ENCODE assay signal across 8 mouse cellular contexts in the genomic region with DNA sequence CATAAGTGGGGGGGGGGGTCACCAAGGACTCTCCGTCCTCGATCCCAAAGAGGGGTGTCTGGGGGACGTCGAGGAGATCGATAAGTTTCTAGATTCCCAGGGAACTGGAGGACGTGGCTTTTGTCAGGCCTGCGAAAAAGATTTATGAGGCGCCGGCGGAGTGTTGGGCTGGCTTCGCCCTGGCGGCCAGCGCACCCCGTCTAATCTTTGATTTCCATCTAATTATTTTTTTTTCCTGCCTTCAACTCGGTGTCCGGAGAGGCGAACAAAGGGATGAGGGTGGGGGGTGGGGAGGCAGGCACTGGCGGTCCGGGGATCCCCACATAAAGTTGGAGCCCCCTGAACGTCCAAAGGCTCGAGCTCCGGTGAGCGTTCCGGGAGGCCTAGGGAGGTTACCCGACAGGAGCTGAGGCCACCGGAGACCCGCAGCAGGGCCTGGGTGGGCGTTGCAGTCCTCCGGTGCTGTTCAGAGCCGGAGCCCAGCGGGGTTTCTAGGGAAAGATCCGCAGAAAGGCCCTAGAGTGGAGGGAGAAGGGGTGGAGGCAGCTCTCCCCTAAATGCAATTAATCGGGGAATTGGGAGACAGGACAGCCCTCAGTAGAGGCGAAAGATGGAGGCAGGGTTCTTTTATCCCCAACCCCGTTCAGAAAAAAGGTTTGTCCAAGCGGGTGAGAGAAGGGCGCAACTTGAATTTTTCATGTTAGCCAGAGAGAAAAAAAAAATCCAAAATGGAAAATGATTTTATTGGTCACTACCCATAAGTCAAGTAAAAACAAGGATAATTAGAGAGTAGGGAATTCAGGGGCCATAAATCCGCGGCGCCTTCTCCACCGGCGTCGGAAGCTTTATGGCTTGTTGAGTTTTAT. TPM values are rescaled to one million over a fixed set of nuclear protein-coding genes. Genes with fewer than 3 reads are reported as not detected.
DNase-seq lines count a peak whose midpoint lies in the region; ATAC-seq and TF ChIP-seq lines count a peak whose summit lies in the region.

No protein-coding gene starts in this region.

- no peak for TF ChIP-seq CTCF in lung, embryonic 14.5 days (IDR thresholded peaks at IDR 0.05; ENCODE audit: low read depth)

- peaks cover 31% of the 10 kb centered on the region for H3K4me1 ChIP-seq in forebrain, embryonic 11.5 days (replicated peaks; ENCODE audit: control insufficient read depth, insufficient read depth, low read length)
- peaks cover 50% of the 10 kb centered on the region for H3K4me1 ChIP-seq in intestine, embryonic 16.5 days (ENCODE audit: control insufficient read depth, insufficient read depth, low read length)
- peaks cover 31% of the 10 kb centered on the region for H3K4me1 ChIP-seq in lung, embryonic 14.5 days (ENCODE audit: insufficient read depth)
- H3K4me1 ChIP-seq in stomach, embryonic 14.5 days (ENCODE audit: control insufficient read depth, insufficient read depth, low read length) = peaks cover 55% of the 10 kb centered on the region

- peak overlapping the region; percentile 98 for H3K4me2 ChIP-seq in forebrain, embryonic 11.5 days (ENCODE audit: low read depth, low read length, severe bottlenecking)
- peak overlapping the region; percentile 84 for H3K4me2 ChIP-seq in intestine, embryonic 16.5 days (ENCODE audit: low read depth, low read length)
- peak overlapping the region; percentile 99 for H3K4me2 ChIP-seq in lung, embryonic 14.5 days
- H3K4me2 ChIP-seq in stomach, embryonic 14.5 days (replicated peaks; ENCODE audit: low read depth, low read length) = peak overlapping the region; percentile 94

- DNase-seq in ovary, postnatal 14 days (ENCODE audit: low spot score) = peak; percentile 22
- no peak for DNase-seq in ovary, postnatal 36 days (ENCODE audit: low spot score)
- DNase-seq in forebrain, embryonic 11.5 days (ENCODE audit: low spot score) = peak; percentile 76
- DNase-seq in lung, embryonic 14.5 days = peak; percentile 78
- DNase-seq in right cerebral cortex, postnatal 4 days = no peak
- no peak for DNase-seq in adipocyte (ENCODE audit: low spot score)

- under 1% methylated on average over 43 of the region's 43 CpGs for WGBS in forebrain, embryonic 11.5 days
- 2% methylated on average over 43 of the region's 43 CpGs for WGBS in intestine, embryonic 16.5 days
- under 1% methylated on average over 43 of the region's 43 CpGs for WGBS in lung, embryonic 14.5 days
- WGBS in stomach, embryonic 14.5 days = 1% methylated on average over 43 of the region's 43 CpGs

- peak overlapping the region; percentile 94 for H3K4me3 ChIP-seq in forebrain, embryonic 11.5 days (ENCODE audit: low read depth, low read length)
- H3K4me3 ChIP-seq in intestine, embryonic 16.5 days (ENCODE audit: low read length) = peak overlapping the region; percentile 91
- H3K4me3 ChIP-seq in lung, embryonic 14.5 days (ENCODE audit: low read depth, low read length) = peak overlapping the region; percentile 92
- peak overlapping the region; percentile 66 for H3K4me3 ChIP-seq in stomach, embryonic 14.5 days (ENCODE audit: low read depth, low read length)

- ATAC-seq in forebrain, embryonic 11.5 days (replicated peaks; ENCODE audit: low FRiP score) = no peak
- no peak for ATAC-seq in intestine, embryonic 16.5 days
- ATAC-seq in lung, embryonic 14.5 days (ENCODE audit: insufficient read depth) = no peak
- no peak for ATAC-seq in stomach, embryonic 14.5 days (ENCODE audit: insufficient number of reproducible peaks, insufficient read depth, low FRiP score, low read depth)

- H3K9ac ChIP-seq in forebrain, embryonic 11.5 days (ENCODE audit: low read length) = peak overlapping the region; percentile 99
- H3K9ac ChIP-seq in intestine, embryonic 16.5 days (ENCODE audit: low read depth, low read length) = peak overlapping the region; percentile 98
- H3K9ac ChIP-seq in lung, embryonic 14.5 days = peak overlapping the region; percentile 98
- H3K9ac ChIP-seq in stomach, embryonic 14.5 days (replicated peaks; ENCODE audit: low read depth, low read length) = peak overlapping the region; percentile 99

- peak overlapping the region; percentile 95 for H3K27ac ChIP-seq in forebrain, embryonic 11.5 days (ENCODE audit: low read depth, low read length)
- peak overlapping the region; percentile 75 for H3K27ac ChIP-seq in intestine, embryonic 16.5 days (ENCODE audit: low read length)
- H3K27ac ChIP-seq in lung, embryonic 14.5 days (ENCODE audit: low read depth) = peak overlapping the region; percentile 98
- H3K27ac ChIP-seq in stomach, embryonic 14.5 days (ENCODE audit: low read length) = peak overlapping the region; percentile 97

- H3K27me3 ChIP-seq in forebrain, embryonic 11.5 days (ENCODE audit: control insufficient read depth, insufficient read depth, low read length) = no peaks in the 10 kb centered on the region
- H3K27me3 ChIP-seq in intestine, embryonic 16.5 days (replicated peaks; ENCODE audit: control insufficient read depth, insufficient read depth, low read length) = no peaks in the 10 kb centered on the region
- no peaks in the 10 kb centered on the region for H3K27me3 ChIP-seq in lung, embryonic 14.5 days (ENCODE audit: insufficient read depth, low read length)
- H3K27me3 ChIP-seq in stomach, embryonic 14.5 days (ENCODE audit: control insufficient read depth, insufficient read depth, low read length) = no peaks in the 10 kb centered on the region

- no peaks in the 10 kb centered on the region for H3K9me3 ChIP-seq in forebrain, embryonic 11.5 days (ENCODE audit: control insufficient read depth, low read length)
- no peaks in the 10 kb centered on the region for H3K9me3 ChIP-seq in intestine, embryonic 16.5 days (ENCODE audit: control insufficient read depth, low read length)
- no peaks in the 10 kb centered on the region for H3K9me3 ChIP-seq in lung, embryonic 14.5 days (ENCODE audit: low read depth, low read length)
- H3K9me3 ChIP-seq in stomach, embryonic 14.5 days (ENCODE audit: control insufficient read depth, low read depth, low read length) = no peaks in the 10 kb centered on the region

- H3K36me3 ChIP-seq in forebrain, embryonic 11.5 days (ENCODE audit: control insufficient read depth, insufficient read depth, low read length) = no peaks in the 10 kb centered on the region
- H3K36me3 ChIP-seq in intestine, embryonic 16.5 days (ENCODE audit: control insufficient read depth, insufficient read depth, low read length) = no peaks in the 10 kb centered on the region
- H3K36me3 ChIP-seq in lung, embryonic 14.5 days (ENCODE audit: insufficient read depth) = peaks cover 30% of the 10 kb centered on the region; the same call in 1 of the 2 replicates
- 0 out of 2 replicates have a peak, but pooled peaks cover 4% of the 10 kb centered on the region for H3K36me3 ChIP-seq in stomach, embryonic 14.5 days (ENCODE audit: control insufficient read depth, insufficient read depth, low read length)

RNA-seq across cellular contexts. Expression of a gene that starts 36.3 kb away (rescaled TPM):
- 58.3 and 68.2 TPM in 2 replicates for polyA plus RNA-seq in forebrain, embryonic 11.5 days (2014; fragmentation: Nextera tagmentation; extraction: Ambion mirVana)
- 84.6 and 91.4 TPM in 2 replicates for polyA plus RNA-seq in intestine, embryonic 16.5 days (2015; fragmentation: Nextera tagmentation; extraction: Ambion mirVana)
- 77.2 and 83.9 TPM in 2 replicates for polyA plus RNA-seq in lung, embryonic 14.5 days (2014; fragmentation: Nextera tagmentation; extraction: Ambion mirVana)
- polyA plus RNA-seq in stomach, embryonic 14.5 days (2014; fragmentation: Nextera tagmentation; extraction: Ambion mirVana) = 68.4 and 71.1 TPM in 2 replicates

RNA-seq across cellular contexts. Expression of a gene that starts 45.3 kb away (rescaled TPM):
- polyA plus RNA-seq in forebrain, embryonic 11.5 days (2014; fragmentation: Nextera tagmentation; extraction: Ambion mirVana) = 25.2 and 30.3 TPM in 2 replicates
- polyA plus RNA-seq in intestine, embryonic 16.5 days (2015; fragmentation: Nextera tagmentation; extraction: Ambion mirVana) = 4.9 and 5.7 TPM in 2 replicates
- 14.3 and 15.6 TPM in 2 replicates for polyA plus RNA-seq in lung, embryonic 14.5 days (2014; fragmentation: Nextera tagmentation; extraction: Ambion mirVana)
- polyA plus RNA-seq in stomach, embryonic 14.5 days (2014; fragmentation: Nextera tagmentation; extraction: Ambion mirVana) = 12.2 and 13.4 TPM in 2 replicates

Comparison
In these comparisons a context has a peak if more than half of its experiments do, and no peak if none do; other contexts are left out.
1. DNase-seq: peak in ovary, postnatal 14 days (single experiment), forebrain, embryonic 11.5 days (single experiment) and lung, embryonic 14.5 days (single experiment); none in ovary, postnatal 36 days (single experiment), right cerebral cortex, postnatal 4 days (single experiment) and adipocyte (single experiment).
2. Peak in every context shown above with its lines, with median percentiles within 50 percentile points of each other: H3K27ac ChIP-seq, H3K4me2 ChIP-seq, H3K4me3 ChIP-seq and H3K9ac ChIP-seq.